8 mouse cellular contexts compared by ENCODE assay signal in genomic region chr13:102678482-102678881, GRCm38 (mm10). TPM values are rescaled to one million over a fixed set of nuclear protein-coding genes. Genes with fewer than 3 reads are reported as not detected.
A peak's percentile ranks its signal among the peaks of the same experiment; 100 is the strongest.
DNase-seq lines count a peak whose midpoint lies in the region; ATAC-seq and TF ChIP-seq lines count a peak whose summit lies in the region.

No protein-coding gene starts in this region.

- H3K4me3 ChIP-seq in embryonic facial prominence, embryonic 11.5 days (ENCODE audit: low read depth, low read length): no peak overlapping the region
- H3K4me3 ChIP-seq in heart, embryonic 11.5 days (ENCODE audit: low read depth, low read length): no peak overlapping the region
- H3K4me3 ChIP-seq in liver, postnatal 0 days (ENCODE audit: low read depth, low read length): no peak overlapping the region
- H3K4me3 ChIP-seq in neural tube, embryonic 13.5 days: no peak overlapping the region
- no peak overlapping the region for H3K4me3 ChIP-seq in testis, adult 2 months (ENCODE audit: control insufficient read depth, low read depth, low read length)

- no peaks in the 10 kb centered on the region for H3K9me3 ChIP-seq in embryonic facial prominence, embryonic 11.5 days (replicated peaks; ENCODE audit: control insufficient read depth, low read length)
- H3K9me3 ChIP-seq in heart, embryonic 11.5 days (replicated peaks; ENCODE audit: control insufficient read depth, low read length): no peaks in the 10 kb centered on the region
- no peaks in the 10 kb centered on the region for H3K9me3 ChIP-seq in liver, postnatal 0 days (ENCODE audit: low read length)
- no peaks in the 10 kb centered on the region for H3K9me3 ChIP-seq in neural tube, embryonic 13.5 days

- ATAC-seq in CD4-positive, CD25-positive, alpha-beta regulatory T cell, adult 4 months: peak; percentile 90
- ATAC-seq in embryonic facial prominence, embryonic 11.5 days (replicated peaks; ENCODE audit: insufficient number of reproducible peaks, low FRiP score, low TSS enrichment, low read depth): peak; percentile 79
- ATAC-seq in heart, embryonic 11.5 days (replicated peaks; ENCODE audit: insufficient number of reproducible peaks, low FRiP score, low TSS enrichment): peak; percentile 52; the same call in 1 of the 2 replicates
- ATAC-seq in liver, postnatal 0 days: no peak
- peak; percentile 75 for ATAC-seq in neural tube, embryonic 13.5 days (ENCODE audit: low read depth)

- no peaks in the 10 kb centered on the region for H3K4me1 ChIP-seq in embryonic facial prominence, embryonic 11.5 days (ENCODE audit: control insufficient read depth, insufficient read depth, low read length)
- H3K4me1 ChIP-seq in heart, embryonic 11.5 days (ENCODE audit: control insufficient read depth, insufficient read depth, low read length): no peaks in the 10 kb centered on the region
- no peaks in the 10 kb centered on the region for H3K4me1 ChIP-seq in liver, postnatal 0 days (ENCODE audit: insufficient read depth)
- H3K4me1 ChIP-seq in neural tube, embryonic 13.5 days (replicated peaks): no peaks in the 10 kb centered on the region
- no peaks in the 10 kb centered on the region for H3K4me1 ChIP-seq in testis, adult 2 months (ENCODE audit: control insufficient read depth, insufficient read depth, low read length)

- TF ChIP-seq CTCF in liver, postnatal 0 days (IDR thresholded peaks at IDR 0.05; ENCODE audit: low read depth): peak; percentile 97
- TF ChIP-seq CTCF in testis, adult 2 months (IDR thresholded peaks at IDR 0.05; ENCODE audit: control insufficient read depth, insufficient read depth, insufficient replicate concordance, low read depth, low read length): peak; percentile 54; the same call in 1 of the 2 replicates

- no peaks in the 10 kb centered on the region for H3K36me3 ChIP-seq in embryonic facial prominence, embryonic 11.5 days (replicated peaks; ENCODE audit: control insufficient read depth, insufficient read depth, low read depth, low read length)
- H3K36me3 ChIP-seq in heart, embryonic 11.5 days (ENCODE audit: control insufficient read depth, insufficient read depth, low read length): no peaks in the 10 kb centered on the region
- no peaks in the 10 kb centered on the region for H3K36me3 ChIP-seq in liver, postnatal 0 days (replicated peaks; ENCODE audit: insufficient read depth, low read length)
- H3K36me3 ChIP-seq in neural tube, embryonic 13.5 days: no peaks in the 10 kb centered on the region
- no peaks in the 10 kb centered on the region for H3K36me3 ChIP-seq in testis, adult 2 months (ENCODE audit: control insufficient read depth, insufficient read depth, low read length)

- no peak overlapping the region for H3K9ac ChIP-seq in embryonic facial prominence, embryonic 11.5 days (replicated peaks; ENCODE audit: low read length)
- no peak overlapping the region for H3K9ac ChIP-seq in heart, embryonic 11.5 days (ENCODE audit: low read depth, low read length)
- H3K9ac ChIP-seq in liver, postnatal 0 days (replicated peaks): no peak overlapping the region
- H3K9ac ChIP-seq in neural tube, embryonic 13.5 days: no peak overlapping the region

- no peak overlapping the region for H3K27ac ChIP-seq in embryonic facial prominence, embryonic 11.5 days (replicated peaks; ENCODE audit: low read depth, low read length)
- H3K27ac ChIP-seq in heart, embryonic 11.5 days (ENCODE audit: low read depth, low read length): no peak overlapping the region
- H3K27ac ChIP-seq in liver, postnatal 0 days (ENCODE audit: low read depth): no peak overlapping the region
- no peak overlapping the region for H3K27ac ChIP-seq in neural tube, embryonic 13.5 days (replicated peaks)
- H3K27ac ChIP-seq in testis, adult 2 months (ENCODE audit: control insufficient read depth, insufficient read depth, low read depth, low read length): no peak overlapping the region

- no peak for TF ChIP-seq POLR2A in testis, adult 2 months (IDR thresholded peaks at IDR 0.05; ENCODE audit: control insufficient read depth, low read depth, low read length)

- TF ChIP-seq EP300 in liver, postnatal 0 days (IDR thresholded peaks at IDR 0.05; ENCODE audit: low read depth): no peak

- peak; percentile 65 for DNase-seq in adrenal gland, postnatal 25 days
- DNase-seq in embryonic facial prominence, embryonic 11.5 days (ENCODE audit: low spot score): peak; percentile 92
- peak; percentile 78 to 89 for DNase-seq in kidney, postnatal 36 days
- peak; percentile 75 for DNase-seq in liver, postnatal 0 days

- 14% methylated on average over 2 of the region's 2 CpGs for WGBS in embryonic facial prominence, embryonic 11.5 days
- 6% methylated on average over 2 of the region's 2 CpGs for WGBS in heart, embryonic 11.5 days (ENCODE audit: insufficient replicate concordance)
- 4% methylated on average over 2 of the region's 2 CpGs for WGBS in liver, postnatal 0 days (ENCODE audit: insufficient replicate concordance)
- WGBS in neural tube, embryonic 13.5 days: 7% methylated on average over 2 of the region's 2 CpGs

- no peaks in the 10 kb centered on the region for H3K27me3 ChIP-seq in embryonic facial prominence, embryonic 11.5 days (ENCODE audit: control insufficient read depth, insufficient read depth, low read length)
- H3K27me3 ChIP-seq in heart, embryonic 11.5 days (ENCODE audit: control insufficient read depth, insufficient read depth, low read length): no peaks in the 10 kb centered on the region
- no peaks in the 10 kb centered on the region for H3K27me3 ChIP-seq in liver, postnatal 0 days (ENCODE audit: insufficient read depth, low read length)
- no peaks in the 10 kb centered on the region for H3K27me3 ChIP-seq in neural tube, embryonic 13.5 days
- H3K27me3 ChIP-seq in testis, adult 2 months (ENCODE audit: control insufficient read depth, insufficient read depth, low read length): no peaks in the 10 kb centered on the region

- no peak overlapping the region for H3K4me2 ChIP-seq in embryonic facial prominence, embryonic 11.5 days (ENCODE audit: low read depth, low read length)
- H3K4me2 ChIP-seq in heart, embryonic 11.5 days: no peak overlapping the region
- H3K4me2 ChIP-seq in liver, postnatal 0 days (ENCODE audit: low read depth, low read length): no peak overlapping the region
- no peak overlapping the region for H3K4me2 ChIP-seq in neural tube, embryonic 13.5 days

RNA-seq across cellular contexts. Expression of gene Cd180, which starts 14.9 kb away (rescaled TPM):
- polyA plus RNA-seq in CD4-positive, CD25-positive, alpha-beta regulatory T cell, adult 4 months (2017; shearing (Covaris generic)): 1 to 10 TPM in 1 of 2 experiments, under 1 TPM in 1; 0.28 to 1.9 TPM
- total RNA-seq in adrenal gland, postnatal 25 days (2021): 0.95 and 1.6 TPM in 2 replicates
- polyA plus RNA-seq in embryonic facial prominence, embryonic 11.5 days (2014; fragmentation: Nextera tagmentation; extraction: Ambion mirVana): 0.25 and 0.38 TPM in 2 replicates
- 0.39 and 0.49 TPM in 2 replicates for polyA plus RNA-seq in heart, embryonic 11.5 days (2014; fragmentation: Nextera tagmentation; extraction: Ambion mirVana)
- polyA plus RNA-seq in liver, postnatal 0 days (2015; fragmentation: Nextera tagmentation; extraction: Ambion mirVana): 1.1 and 1.6 TPM in 2 replicates
- 0.88 and 1.2 TPM in 2 replicates for polyA plus RNA-seq in neural tube, embryonic 13.5 days (2015; fragmentation: Nextera tagmentation; extraction: Ambion mirVana)
- polyA plus RNA-seq in testis, adult 2 months (2012; rRNA removed): 0.17 and 0.18 TPM in 2 replicates
